Mouse (Mus musculus): Measurements from ENCODE around the gene Man1a2.

Man1a2 gene

DNA sequence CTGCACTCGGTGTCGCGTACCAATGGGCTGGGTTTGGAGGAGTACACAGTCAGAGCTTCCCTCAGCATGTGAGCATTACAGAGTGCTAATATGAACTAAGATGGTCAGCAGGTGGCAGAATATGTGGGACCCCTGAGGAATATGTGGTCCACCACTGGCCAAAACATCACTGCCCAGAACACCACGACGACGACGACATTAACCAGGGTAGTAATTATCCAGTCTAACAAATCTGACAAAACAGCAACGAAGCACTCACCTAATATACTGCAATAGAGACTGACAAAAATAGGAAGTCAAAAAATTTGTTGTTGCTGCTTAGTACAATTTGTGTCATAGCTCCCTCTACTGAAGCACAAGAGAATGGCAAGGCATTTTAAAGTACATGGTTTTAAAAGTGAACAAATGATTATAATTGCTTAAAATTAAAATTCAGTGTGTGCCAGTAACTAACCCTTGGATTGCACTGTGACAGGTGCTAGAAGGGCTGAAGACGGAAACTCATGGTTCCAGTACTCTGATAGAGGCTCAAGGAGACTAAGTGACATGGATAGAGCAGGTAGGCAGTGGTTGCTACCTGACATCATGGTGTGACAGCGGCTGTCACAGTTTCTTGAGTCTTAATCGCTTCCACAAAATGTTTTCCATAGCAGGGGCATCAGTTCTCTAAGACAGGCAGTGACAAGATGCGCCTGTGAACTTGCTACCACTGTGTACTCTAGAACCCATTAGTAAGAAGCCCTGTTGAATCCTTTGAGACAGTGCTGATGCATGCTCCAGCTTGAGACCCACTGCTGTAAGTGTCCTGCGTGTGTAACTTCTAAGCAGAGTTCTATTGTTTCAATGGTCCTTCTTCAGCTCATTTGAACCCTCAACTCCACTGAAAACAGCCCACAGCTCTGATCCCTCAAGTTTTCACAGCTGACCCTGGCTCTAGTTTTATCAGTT is 116.6 kb downstream of the Man1a2 start:
- DNase-seq (ENCODE audit: low read depth) = peak; percentile 74

GRCm38 (mm10) chr3:100563565-100563964 is 121.7 kb downstream of the Man1a2 start:
- peak; percentile 14 for DNase-seq (ENCODE audit: low read depth)

DNA sequence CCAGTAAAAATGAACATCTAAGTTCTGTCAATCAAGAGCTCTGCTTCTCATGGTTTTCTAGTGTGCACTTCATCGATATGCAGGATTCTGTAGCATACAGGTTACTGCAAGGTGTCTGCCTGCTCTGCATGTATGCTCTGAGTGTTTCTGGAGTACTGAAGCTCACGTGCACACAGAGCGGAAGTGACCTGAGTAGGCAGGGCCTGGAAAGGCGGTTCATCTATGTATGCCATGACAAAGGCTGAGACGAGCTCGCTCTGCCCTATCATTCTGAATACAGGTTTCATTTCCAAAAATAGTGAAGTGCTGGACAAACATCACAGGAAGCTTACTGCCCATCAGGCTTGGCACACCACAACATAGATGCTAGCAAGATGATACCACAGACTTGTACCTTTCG is 122.8 kb downstream of the Man1a2 start:
- peak; percentile 77 for DNase-seq (ENCODE audit: low read depth)

GRCm38 (mm10) chr3:100561561-100562175 is 123.6 kb downstream of the Man1a2 start:
- peak; percentile 60 for DNase-seq (ENCODE audit: low read depth)

- DNase-seq (ENCODE audit: low read depth) = peak; percentile 47
These were observed 125.9 kb downstream of the Man1a2 start for GRCm38 (mm10) chr3:100559431-100559830.

DNA sequence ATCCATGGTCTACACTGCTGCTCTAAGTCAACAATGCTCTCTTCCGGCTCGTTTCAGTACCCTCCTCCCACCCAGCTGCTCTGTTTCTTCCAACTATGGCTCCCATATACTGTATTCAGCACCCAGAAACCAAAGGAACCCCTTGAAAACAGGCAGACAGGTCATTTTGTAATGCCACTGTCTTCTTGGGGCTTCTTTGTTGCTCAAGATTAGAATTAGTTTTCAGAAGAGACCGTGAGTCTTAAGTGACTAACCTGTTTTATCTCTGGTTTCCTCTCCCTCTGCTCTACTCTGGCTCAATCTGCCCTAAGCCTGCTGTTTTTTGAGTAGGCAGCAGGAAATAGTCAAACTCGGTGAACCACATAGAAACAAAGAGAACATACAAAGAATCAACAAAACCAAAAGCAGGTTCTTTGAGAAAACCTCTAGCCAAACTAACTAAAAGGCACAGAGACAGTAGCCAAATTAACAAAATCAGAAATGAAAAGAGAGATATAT is 127.0 kb downstream of the Man1a2 start:
- DNase-seq (ENCODE audit: low read depth) = peak; percentile 80

GRCm38 (mm10) chr3:100554843-100555242 is 130.5 kb downstream of the Man1a2 start:
- peak; percentile 27 for DNase-seq (ENCODE audit: low read depth)

DNA sequence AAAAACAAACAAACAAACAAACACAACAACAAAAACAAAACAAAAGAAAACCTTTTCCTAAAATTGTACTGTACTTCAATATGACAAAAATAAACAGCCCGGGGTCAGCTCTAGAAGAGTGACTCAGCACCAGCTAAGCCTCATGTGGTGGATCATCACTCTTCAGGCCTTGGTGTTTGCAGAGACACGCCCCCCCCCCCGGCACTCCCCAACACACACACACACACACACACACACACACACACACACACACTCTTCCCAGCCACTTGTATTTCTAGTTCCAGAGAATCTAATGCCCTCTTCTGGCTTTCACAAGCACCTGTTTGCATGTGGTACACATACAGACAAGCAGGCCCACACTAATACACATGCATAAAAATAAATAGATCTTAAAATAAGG is 133.1 kb downstream of the Man1a2 start:
- no peak for DNase-seq (ENCODE audit: low read depth)

GRCm38 (mm10) chr3:100547913-100548292 is 137.4 kb downstream of the Man1a2 start:
- no peak for DNase-seq (ENCODE audit: low read depth)

DNA sequence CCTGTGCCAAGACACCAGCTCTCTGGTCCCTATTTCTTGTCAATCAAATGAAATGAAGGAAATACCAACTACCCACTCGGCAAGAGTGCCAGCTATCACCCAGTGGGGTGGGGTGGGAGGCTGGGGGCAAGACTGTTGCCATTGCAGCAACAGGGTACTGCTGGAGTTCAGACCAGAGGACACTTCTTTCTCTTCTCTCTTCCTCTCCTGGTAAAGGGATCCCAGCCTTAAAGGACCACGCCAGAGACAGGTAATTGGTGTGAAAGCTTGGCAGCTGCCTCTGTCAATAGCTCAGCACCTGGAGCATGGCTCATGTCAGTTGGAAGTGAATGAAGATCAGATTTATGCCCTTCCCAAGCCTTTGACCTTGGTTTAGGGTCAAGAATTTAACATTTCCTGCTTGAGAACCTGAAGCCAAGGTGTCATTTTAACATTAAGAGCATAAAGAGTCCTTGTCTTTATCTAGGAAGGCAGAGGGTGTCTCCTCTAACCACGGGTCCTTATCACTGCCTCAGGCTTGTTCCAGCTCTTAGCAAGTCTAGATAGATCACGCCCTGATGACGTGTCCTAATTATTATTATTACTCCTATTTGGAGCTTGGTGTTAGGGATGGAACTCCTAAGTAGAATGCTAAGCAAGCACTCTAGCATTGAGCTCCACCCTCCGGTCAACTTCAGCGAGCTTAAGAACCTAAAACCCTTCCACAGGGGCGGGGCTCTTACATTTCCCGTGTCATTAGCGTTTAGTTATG is 138.0 kb downstream of the Man1a2 start:
- no peak for DNase-seq (ENCODE audit: low read depth)

DNA sequence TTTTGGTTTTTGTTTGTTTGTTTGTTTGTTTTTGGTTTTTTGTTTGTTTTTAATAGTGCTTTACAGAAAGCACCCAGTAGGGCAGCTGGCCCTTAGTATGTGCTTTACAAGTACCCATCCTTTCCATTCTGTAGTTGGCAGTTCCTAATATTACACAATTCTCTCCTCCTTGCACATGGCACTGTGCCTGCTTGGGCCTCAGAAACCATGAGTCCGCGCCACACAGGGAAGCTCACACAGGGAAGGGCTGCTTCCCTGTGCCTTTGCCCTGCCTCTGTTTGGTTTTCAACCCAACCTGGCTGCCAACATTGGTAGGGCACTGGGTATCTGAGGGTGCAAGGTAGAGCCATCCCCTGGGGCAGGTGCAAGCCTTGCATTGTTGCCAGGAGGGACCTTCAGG is 148.6 kb downstream of the Man1a2 start:
- no peak for DNase-seq (ENCODE audit: low read depth)

DNA sequence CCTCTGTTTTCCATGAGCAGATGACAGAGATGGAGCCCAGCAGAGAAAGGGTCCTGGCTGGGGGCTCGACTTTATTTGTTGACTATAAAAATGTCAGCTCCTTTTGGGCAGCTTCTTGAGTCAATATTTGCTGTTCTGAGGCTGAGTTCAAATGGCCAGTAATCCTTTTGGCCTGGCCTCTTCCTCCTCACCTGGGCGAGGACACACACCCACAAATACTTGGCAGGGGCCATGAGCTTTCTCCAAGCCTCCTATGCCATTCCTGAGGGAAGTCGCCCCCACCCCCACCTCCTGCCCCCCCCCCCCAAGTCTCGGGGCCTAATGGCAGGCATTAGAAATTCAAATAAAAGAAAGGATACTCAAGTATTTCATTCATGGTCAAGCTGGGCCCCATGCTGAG is 149.4 kb downstream of the Man1a2 start:
- no peak for DNase-seq (ENCODE audit: low read depth)

DNA sequence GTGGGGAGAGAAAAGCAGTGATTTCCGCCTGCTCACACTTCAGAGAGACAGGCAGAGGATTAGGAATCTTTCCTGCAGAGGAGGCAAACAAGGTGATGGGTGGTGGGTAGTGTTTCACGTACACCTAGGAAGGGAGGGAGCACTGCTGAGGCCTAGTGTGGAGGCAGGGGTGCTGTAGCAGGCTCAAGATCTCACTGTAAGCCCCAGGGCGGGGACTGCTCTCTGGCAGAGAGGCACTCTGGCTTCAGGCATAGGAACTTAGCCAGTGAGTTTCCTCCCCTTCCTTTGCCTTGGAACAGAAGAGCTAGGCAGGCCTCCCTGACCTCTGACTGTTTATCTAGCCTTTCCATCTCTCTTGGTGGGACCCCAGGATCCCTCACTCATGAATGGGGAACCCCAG is 150.0 kb downstream of the Man1a2 start:
- DNase-seq (ENCODE audit: low read depth) = no peak

DNA sequence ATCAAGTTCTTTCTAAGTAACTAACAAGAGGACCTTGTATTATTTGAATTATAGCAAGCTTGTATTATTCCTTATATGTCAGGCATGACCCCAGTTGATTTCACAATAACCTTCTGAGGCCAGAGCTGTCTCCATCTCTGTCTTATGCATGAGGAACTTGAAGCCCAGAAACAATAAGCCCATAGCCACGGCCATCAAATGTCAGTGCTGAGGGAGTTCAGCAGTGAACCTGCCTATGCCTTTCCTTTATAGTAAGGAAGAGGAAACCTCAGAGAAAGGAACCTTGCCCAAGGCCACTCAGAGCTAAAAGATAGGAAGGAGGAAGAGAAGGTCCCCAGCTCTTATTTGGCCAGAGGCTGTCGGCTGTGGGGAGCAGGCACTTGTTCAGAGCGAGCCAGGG is 150.9 kb downstream of the Man1a2 start:
- no peak for DNase-seq (ENCODE audit: low read depth)

GRCm38 (mm10) chr3:100533429-100533828 is 151.9 kb downstream of the Man1a2 start:
- peak; percentile 35 for DNase-seq (ENCODE audit: low read depth)

DNA sequence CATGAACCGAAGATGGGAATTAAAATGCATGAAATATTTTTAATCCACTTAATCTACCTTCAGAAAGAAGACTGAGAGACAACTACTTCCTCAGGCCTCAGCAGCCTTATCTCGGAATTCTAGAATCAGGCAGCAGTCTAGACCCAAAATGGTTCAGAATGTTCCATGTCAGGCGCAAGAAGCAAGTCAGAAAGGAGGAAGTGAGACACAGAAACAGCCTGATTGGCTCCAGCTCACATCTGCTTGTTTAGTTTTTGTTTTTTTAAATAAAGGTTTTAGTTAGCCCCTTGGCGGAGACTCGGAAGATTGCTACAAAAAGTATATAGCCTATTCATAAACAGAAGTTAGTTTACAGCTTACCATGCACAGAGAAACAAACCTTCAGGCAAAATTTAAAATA is 154.4 kb downstream of the Man1a2 start:
- DNase-seq (ENCODE audit: low read depth) = no peak

DNA sequence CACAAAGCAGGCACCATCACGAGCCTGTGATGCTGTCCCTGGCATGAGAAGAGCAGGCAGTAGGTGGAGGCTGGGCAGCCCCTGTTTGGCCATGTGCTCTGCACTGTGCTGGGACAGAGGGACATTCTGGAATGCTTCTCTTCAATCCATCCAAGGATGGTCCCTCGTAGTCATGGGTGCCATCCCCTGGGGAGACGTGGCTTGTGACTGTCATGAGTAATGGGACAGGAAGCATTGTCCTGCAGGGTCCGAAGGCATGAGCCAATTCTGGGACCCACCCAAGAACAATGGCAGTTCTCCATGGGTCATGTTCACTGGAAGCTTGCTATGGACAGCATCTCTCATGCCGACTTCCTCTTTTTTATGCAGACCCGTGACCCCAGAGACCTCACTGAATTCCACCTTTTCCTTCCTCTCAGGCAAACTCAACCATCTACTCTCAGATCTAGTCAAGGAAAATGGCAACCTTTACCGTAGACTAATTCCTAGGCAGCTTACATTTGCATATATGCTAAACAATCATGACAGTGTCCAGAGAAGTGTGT is 155.0 kb downstream of the Man1a2 start:
- DNase-seq (ENCODE audit: low read depth) = no peak

DNA sequence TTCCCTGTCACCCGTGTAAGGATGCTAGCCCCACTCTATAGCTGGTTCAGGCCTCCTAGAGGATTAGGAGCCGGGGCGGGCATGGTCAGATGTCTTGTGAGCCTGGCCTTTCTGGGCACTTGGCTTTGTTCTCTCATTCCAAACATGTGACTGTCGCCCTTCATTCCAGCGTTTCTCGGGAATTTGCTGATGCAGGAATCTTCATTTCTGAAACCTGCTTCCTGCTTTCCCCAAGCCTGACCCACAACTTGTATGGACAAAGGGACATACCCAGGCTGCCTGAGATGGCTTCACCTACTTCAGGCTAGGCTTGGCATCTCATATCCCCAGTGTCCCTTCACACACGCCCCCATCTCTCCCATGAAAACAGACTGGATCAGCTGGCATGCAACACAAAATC is 162.6 kb downstream of the Man1a2 start:
- no peak for DNase-seq (ENCODE audit: low read depth)

DNA sequence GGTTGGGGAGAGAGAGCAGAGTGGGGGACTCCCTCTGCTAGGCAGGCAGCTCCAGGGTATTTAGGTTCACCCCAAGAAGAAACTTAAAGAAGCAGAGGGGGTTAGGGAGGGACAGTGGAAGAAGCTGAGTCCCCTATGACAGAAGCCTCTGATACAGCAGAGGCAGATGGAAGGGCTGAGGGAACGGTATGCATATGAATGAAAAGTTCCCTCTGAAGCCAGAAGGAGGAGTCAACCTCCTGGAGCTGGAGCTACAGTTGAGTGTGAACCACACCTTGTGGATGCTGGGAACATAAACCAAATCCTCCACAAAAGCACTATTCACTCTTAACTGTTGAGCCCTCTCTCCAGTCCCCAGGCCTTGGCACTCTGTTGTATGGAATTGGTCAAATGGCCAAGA is 163.7 kb downstream of the Man1a2 start:
- no peak for DNase-seq (ENCODE audit: low read depth)

- DNase-seq (ENCODE audit: low read depth) = no peak
These were observed 169.6 kb downstream of the Man1a2 start for GRCm38 (mm10) chr3:100515754-100516141.

GRCm38 (mm10) chr3:100515093-100515753 is 170.1 kb downstream of the Man1a2 start:
- DNase-seq (ENCODE audit: low read depth) = no peak
